Mouse (Mus musculus): ENCODE measurements around the gene Ctf2.

DNA sequence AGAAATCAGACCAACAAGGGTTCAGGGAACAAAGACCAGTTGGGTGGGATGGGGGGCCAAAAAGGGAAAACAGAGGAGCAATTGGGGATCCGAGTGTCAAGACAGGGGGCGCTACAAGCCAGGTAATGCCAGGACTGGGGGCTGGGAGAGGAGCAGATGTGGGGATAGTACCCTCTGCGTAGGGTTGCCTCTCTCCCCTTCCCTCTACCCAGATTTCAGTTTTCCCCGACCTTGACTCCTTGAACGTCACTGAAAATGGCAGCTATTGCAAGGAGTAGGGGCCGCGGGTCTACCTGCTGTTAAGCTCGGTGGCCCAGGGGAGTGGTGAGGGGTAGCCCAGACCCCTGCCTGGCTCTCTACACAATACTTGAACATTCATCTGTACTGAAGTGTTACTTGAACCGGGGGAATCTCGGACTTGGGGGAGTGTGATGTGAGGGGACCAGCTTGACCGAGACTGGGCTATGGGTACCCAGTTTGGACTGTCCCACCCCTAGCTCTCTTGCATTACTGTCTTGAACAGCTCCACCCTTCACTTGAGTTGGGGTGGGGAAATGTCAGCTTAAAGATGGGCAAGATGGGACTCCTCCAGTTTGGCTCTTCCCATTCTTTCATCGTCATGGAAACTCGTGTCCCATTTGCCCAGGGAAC lies 36.5 kb upstream of the Ctf2 start:
- TF ChIP-seq POLR2A (IDR thresholded peaks at IDR 0.05; ENCODE audit: borderline replicate concordance, extremely low read depth, low read depth, low read length): no peak
- no peak for TF ChIP-seq CTCF (IDR thresholded peaks at IDR 0.05; ENCODE audit: insufficient read depth, low read length)
